Comparison of ENCODE assay signal across 8 mouse cellular contexts in genomic region chr10:82795767-82796166, GRCm38 (mm10). TPM values are rescaled to one million over a fixed set of nuclear protein-coding genes. Genes with fewer than 3 reads are reported as not detected.
DNase-seq lines count a peak whose midpoint lies in the region; ATAC-seq and TF ChIP-seq lines count a peak whose summit lies in the region.

No protein-coding gene starts in this region.

- ATAC-seq in heart, embryonic 15.5 days (replicated peaks; ENCODE audit: insufficient number of reproducible peaks, insufficient read depth, low FRiP score, low read depth): no peak
- peak; percentile 16; the same call in 1 of the 2 replicates for ATAC-seq in embryonic facial prominence, embryonic 13.5 days (ENCODE audit: insufficient number of reproducible peaks, insufficient read depth, low FRiP score, low TSS enrichment, low read depth)
- ATAC-seq in liver, embryonic 11.5 days (replicated peaks; ENCODE audit: low FRiP score): no peak

- in situ Hi-C loops in CH12.LX (cut with MboI; ENCODE audit: low pct_ligation_motif_present, low pct_unique_long_range_greater_than_20kb, low sequenced_read_pairs): loop anchor here (5.0 to 25.0 kb wide), 2 partner anchors 107 to 417 kb away; no protein-coding TSS in a partner anchor

- dilution Hi-C loops in CH12.LX (cut with MboI; ENCODE audit: extremely low pct_ligation_motif_present, extremely low pct_unique_long_range_greater_than_20kb, low sequenced_read_pairs): no loop called here

- intact Hi-C loops in heart, postnatal 36 days (cut with DNase I): loop anchor here (5.0 kb wide), 2 partner anchors 62 to 107 kb away; no protein-coding TSS in a partner anchor

- H3K4me1 ChIP-seq in heart, embryonic 15.5 days (replicated peaks): peaks cover 14% of the 10 kb centered on the region
- H3K4me1 ChIP-seq in CH12.LX (ENCODE audit: control insufficient read depth in 1 of 2, insufficient read depth in 2 of 2): peaks cover 24 to 48% of the 10 kb centered on the region in 2 experiments
- H3K4me1 ChIP-seq in embryonic facial prominence, embryonic 13.5 days: peaks cover 25% of the 10 kb centered on the region
- H3K4me1 ChIP-seq in liver, embryonic 11.5 days (replicated peaks; ENCODE audit: control insufficient read depth, insufficient read depth, low read length): peaks cover 11% of the 10 kb centered on the region; the same call in 1 of the 2 replicates

- no peak for TF ChIP-seq RAD21 in CH12.LX (IDR thresholded peaks at IDR 0.05; ENCODE audit: low read depth, low read length)

- TF ChIP-seq POLR2A in CH12.LX (IDR thresholded peaks at IDR 0.05; ENCODE audit: low read depth, low read length): no peak

- H3K27me3 ChIP-seq in heart, embryonic 15.5 days: no peaks in the 10 kb centered on the region
- no peaks in the 10 kb centered on the region for H3K27me3 ChIP-seq in CH12.LX (replicated peaks)
- H3K27me3 ChIP-seq in embryonic facial prominence, embryonic 13.5 days: no peaks in the 10 kb centered on the region
- H3K27me3 ChIP-seq in liver, embryonic 11.5 days (replicated peaks; ENCODE audit: control insufficient read depth, insufficient read depth, low read length): no peaks in the 10 kb centered on the region

- H3K27ac ChIP-seq in heart, embryonic 15.5 days: no peak overlapping the region
- peak overlapping the region; percentile 79; the same call in 1 of the 2 replicates for H3K27ac ChIP-seq in CH12.LX (ENCODE audit: insufficient read depth, low read depth)
- H3K27ac ChIP-seq in embryonic facial prominence, embryonic 13.5 days: peak overlapping the region; percentile 82
- no peak overlapping the region for H3K27ac ChIP-seq in liver, embryonic 11.5 days (ENCODE audit: low read depth, low read length)

- no peak for TF ChIP-seq CTCF in CH12.LX (conservative IDR thresholded peaks at IDR 0.05 in 1 of 2, IDR thresholded peaks at IDR 0.05 in 1 of 2; ENCODE audit: low read depth in 2 of 2, low read length in 2 of 2)

- H3K9ac ChIP-seq in heart, embryonic 15.5 days: no peak overlapping the region
- H3K9ac ChIP-seq in CH12.LX (ENCODE audit: insufficient read depth, low read depth): peak overlapping the region; percentile 41
- no peak overlapping the region for H3K9ac ChIP-seq in embryonic facial prominence, embryonic 13.5 days
- no peak overlapping the region for H3K9ac ChIP-seq in liver, embryonic 11.5 days (ENCODE audit: low read depth, low read length)

- no peaks in the 10 kb centered on the region for H3K79me2 ChIP-seq in CH12.LX (replicated peaks; ENCODE audit: control insufficient read depth, extremely low read depth, insufficient read depth, poor library complexity, severe bottlenecking)

- peak overlapping the region; percentile 16; the same call in 1 of the 2 replicates for H3K4me3 ChIP-seq in heart, embryonic 15.5 days
- H3K4me3 ChIP-seq in CH12.LX (replicated peaks in 1 of 3; ENCODE audit: low read depth in 2 of 3, low read length in 2 of 3, poor library complexity in 1 of 3): peak overlapping the region in 2 of 3 experiments; percentile 4 to 29
- H3K4me3 ChIP-seq in embryonic facial prominence, embryonic 13.5 days: peak overlapping the region; percentile 20
- H3K4me3 ChIP-seq in liver, embryonic 11.5 days (ENCODE audit: low read depth, low read length): no peak overlapping the region

- 31% methylated on average over 8 of the region's 8 CpGs for WGBS in heart, embryonic 15.5 days
- WGBS in embryonic facial prominence, embryonic 13.5 days: 30% methylated on average over 8 of the region's 8 CpGs
- 24% methylated on average over 8 of the region's 8 CpGs for WGBS in liver, embryonic 11.5 days

- H3K9me3 ChIP-seq in heart, embryonic 15.5 days (replicated peaks): no peaks in the 10 kb centered on the region
- H3K9me3 ChIP-seq in CH12.LX (replicated peaks; ENCODE audit: low read length): peaks cover 4% of the 10 kb centered on the region
- no peaks in the 10 kb centered on the region for H3K9me3 ChIP-seq in embryonic facial prominence, embryonic 13.5 days
- H3K9me3 ChIP-seq in liver, embryonic 11.5 days (ENCODE audit: control insufficient read depth, low read length): no peaks in the 10 kb centered on the region

- no peaks in the 10 kb centered on the region for H3K36me3 ChIP-seq in heart, embryonic 15.5 days
- H3K36me3 ChIP-seq in CH12.LX (replicated peaks in 1 of 2; ENCODE audit: control insufficient read depth in 1 of 2, insufficient read depth in 1 of 2, low read length in 1 of 2): no peaks in the 10 kb centered on the region
- H3K36me3 ChIP-seq in embryonic facial prominence, embryonic 13.5 days: no peaks in the 10 kb centered on the region
- no peaks in the 10 kb centered on the region for H3K36me3 ChIP-seq in liver, embryonic 11.5 days (ENCODE audit: control insufficient read depth, insufficient read depth, low read length)

- H3K4me2 ChIP-seq in heart, embryonic 15.5 days: peak overlapping the region; percentile 52
- H3K4me2 ChIP-seq in CH12.LX (ENCODE audit: insufficient read depth, low read depth, poor library complexity, severe bottlenecking): peak overlapping the region; percentile 67
- peak overlapping the region; percentile 55 for H3K4me2 ChIP-seq in embryonic facial prominence, embryonic 13.5 days
- peak overlapping the region; percentile 52 for H3K4me2 ChIP-seq in liver, embryonic 11.5 days

- no peak for TF ChIP-seq EP300 in CH12.LX (IDR thresholded peaks at IDR 0.05; ENCODE audit: low read length)

- no peak for DNase-seq in heart, postnatal 36 days
- peak; percentile 37 for DNase-seq in CH12.LX (ENCODE audit: extremely low read depth)
- DNase-seq in liver, embryonic 11.5 days (ENCODE audit: low spot score): no peak
- no peak for DNase-seq in right cerebral cortex, adult 2 months (ENCODE audit: low spot score in 2 of 2)
- no peak for DNase-seq in urinary bladder, postnatal 10 days (ENCODE audit: low spot score)
- no peak for DNase-seq in kidney, postnatal 4 days

TF ChIP-seq in CH12.LX, 34 proteins besides CTCF, POLR2A, EP300 and RAD21:
- TF ChIP-seq TCF12 (IDR thresholded peaks at IDR 0.05; ENCODE audit: low read depth, low read length) (0 out of 2 replicates have a peak, but pooled peaks have one; percentile 28), ELF1 (IDR thresholded peaks at IDR 0.05; ENCODE audit: low read depth, low read length) (no peak), NELFE (IDR thresholded peaks at IDR 0.05; ENCODE audit: low read depth, low read length) (no peak; the same call in 1 of the 2 replicates), CHD2 (IDR thresholded peaks at IDR 0.05; ENCODE audit: low read length) (peak; percentile 60; the same call in 1 of the 2 replicates), MEF2A (IDR thresholded peaks at IDR 0.05; ENCODE audit: borderline replicate concordance, low read depth, low read length) (no peak), ETS1 (conservative IDR thresholded peaks at IDR 0.05; ENCODE audit: low read depth, low read length) (no peak), USF2 (conservative IDR thresholded peaks at IDR 0.05; ENCODE audit: low read depth, low read length) (no peak), RCOR1 (conservative IDR thresholded peaks at IDR 0.05; ENCODE audit: low read depth, low read length) (0 out of 2 replicates have a peak, but pooled peaks have one; percentile 22), KAT2A (IDR thresholded peaks at IDR 0.05; ENCODE audit: insufficient replicate concordance, low read length) (no peak), MAZ (IDR thresholded peaks at IDR 0.05; ENCODE audit: low read depth, low read length) (no peak), JUND (conservative IDR thresholded peaks at IDR 0.05; ENCODE audit: low read depth, low read length) (no peak), HCFC1 (IDR thresholded peaks at IDR 0.05; ENCODE audit: low read depth, low read length) (no peak), MAX (IDR thresholded peaks at IDR 0.05; ENCODE audit: low read length) (0 out of 2 replicates have a peak, but pooled peaks have one; percentile 42), JUN (IDR thresholded peaks at IDR 0.05; ENCODE audit: insufficient read depth, low read depth, low read length) (no peak), MAFK (IDR thresholded peaks at IDR 0.05; ENCODE audit: insufficient replicate concordance, low read length) (no peak), TBP (conservative IDR thresholded peaks at IDR 0.05; ENCODE audit: low read depth, low read length) (0 out of 2 replicates have a peak, but pooled peaks have one; percentile 4), SIN3A (IDR thresholded peaks at IDR 0.05; ENCODE audit: low read length) (peak; percentile 33; the same call in 1 of the 2 replicates), CHD1 (IDR thresholded peaks at IDR 0.05; ENCODE audit: low read depth, low read length) (0 out of 2 replicates have a peak, but pooled peaks have one; percentile 71), MXI1 (IDR thresholded peaks at IDR 0.05; ENCODE audit: low read depth, low read length) (0 out of 2 replicates have a peak, but pooled peaks have one; percentile 52), UBTF (IDR thresholded peaks at IDR 0.05; ENCODE audit: low read depth, low read length) (no peak), E2F4 (IDR thresholded peaks at IDR 0.05; ENCODE audit: insufficient replicate concordance, low read depth, low read length) (no peak), MYC (IDR thresholded peaks at IDR 0.05; ENCODE audit: low read depth, low read length) (no peak), USF1 (IDR thresholded peaks at IDR 0.05; ENCODE audit: low read depth, low read length) (no peak), ZNF384 (IDR thresholded peaks at IDR 0.05; ENCODE audit: low read depth, low read length) (no peak)

RNA-seq across cellular contexts. Expression of gene Nfyb, which starts 31.8 kb away (rescaled TPM):
- 22.2 and 27.5 TPM in 2 replicates for polyA plus RNA-seq in heart, embryonic 15.5 days (2015; fragmentation: Nextera tagmentation; extraction: Ambion mirVana)
- 10 to 100 TPM; 13.3 to 15.5 TPM for total RNA-seq in heart, postnatal 36 days (2021)
- total RNA-seq in CH12.LX (2012; rRNA removed) (26.6 and 27.2 TPM in 2 replicates), CH12.LX (2014; rRNA removed) (39.6 and 45.4 TPM in 2 replicates)
- 24.0 and 25.0 TPM in 2 replicates for polyA plus RNA-seq in CH12.LX (2012; ENCODE audit: insufficient read length, low read depth)
- polyA plus RNA-seq in embryonic facial prominence, embryonic 13.5 days (2015; fragmentation: Nextera tagmentation; extraction: Ambion mirVana): 57.3 and 65.6 TPM in 2 replicates
- polyA plus RNA-seq in liver, embryonic 11.5 days (2014; fragmentation: Nextera tagmentation; extraction: Ambion mirVana): 47.6 and 50.4 TPM in 2 replicates

RNA-seq across cellular contexts. Expression of gene Txnrd1, which starts 38.0 kb away (rescaled TPM):
- 53.6 and 64.9 TPM in 2 replicates for polyA plus RNA-seq in heart, embryonic 15.5 days (2015; fragmentation: Nextera tagmentation; extraction: Ambion mirVana)
- total RNA-seq in heart, postnatal 36 days (2021): 10 to 100 TPM; 49.3 to 63.5 TPM
- total RNA-seq in CH12.LX (2012; rRNA removed): 92.1 and 106 TPM in 2 replicates
- 133 and 147 TPM in 2 replicates for total RNA-seq in CH12.LX (2014; rRNA removed)
- 254 and 256 TPM in 2 replicates for polyA plus RNA-seq in CH12.LX (2012; ENCODE audit: insufficient read length, low read depth)
- polyA plus RNA-seq in embryonic facial prominence, embryonic 13.5 days (2015; fragmentation: Nextera tagmentation; extraction: Ambion mirVana): 99.4 and 99.8 TPM in 2 replicates
- polyA plus RNA-seq in liver, embryonic 11.5 days (2014; fragmentation: Nextera tagmentation; extraction: Ambion mirVana): 129 and 145 TPM in 2 replicates

Comparison
In these comparisons a context has a peak if more than half of its experiments do, and no peak if none do; other contexts are left out.
1. H3K27ac ChIP-seq: peak in CH12.LX (single experiment) and embryonic facial prominence, embryonic 13.5 days (single experiment); none in heart, embryonic 15.5 days (single experiment) and liver, embryonic 11.5 days (single experiment).
2. Peak in every context shown above with its lines, with median percentiles within 50 percentile points of each other: H3K4me2 ChIP-seq.